Mouse (Mus musculus) 3T3-L1 (cell line): ENCODE results near the gene Dusp13.

ENCODE experiments used
- DNase-seq: peaks from one replicate; pipeline ENCODE4 v3.0.0-alpha.2; 2015; ENCODE audit warnings: low read depth, low spot score

Gene Dusp13

DNA sequence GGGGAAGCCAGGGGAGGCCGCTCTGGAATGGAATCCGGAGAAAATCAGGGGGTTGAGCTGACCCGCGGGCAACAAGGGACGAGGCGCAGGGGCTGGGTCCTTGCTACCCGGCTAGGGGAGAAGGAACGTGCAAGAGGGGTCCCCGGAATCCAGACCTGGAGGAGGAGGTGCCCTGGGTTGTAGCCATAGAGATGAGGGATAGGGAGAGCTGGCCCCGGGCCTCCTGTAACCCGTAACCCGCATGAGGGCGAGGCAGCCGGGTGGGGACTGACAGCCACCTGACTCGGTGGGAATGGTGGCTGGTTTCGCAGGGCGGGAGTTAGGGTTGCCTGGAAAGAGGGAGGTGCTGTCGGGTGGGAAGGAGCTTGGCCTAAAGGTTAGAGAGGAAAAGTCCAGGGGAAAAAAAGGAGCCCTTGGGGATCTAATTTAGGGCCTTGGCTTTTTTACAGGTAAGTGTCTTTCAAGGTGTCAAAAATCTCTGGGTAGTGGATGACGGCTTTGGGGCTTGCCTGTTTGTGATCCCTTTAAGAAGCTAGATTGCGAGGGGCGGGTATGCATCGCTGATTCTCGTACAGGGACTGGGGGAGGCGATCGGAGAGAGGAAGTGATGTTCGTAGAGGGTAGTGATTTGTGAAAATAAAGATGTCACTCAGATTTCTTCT, at the start of gene Dusp13:
Gene Dusp13, minus strand, starts transcription at position 301 of the 662 bp plus-strand sequence.
- peak; percentile 73 for DNase-seq

DNA sequence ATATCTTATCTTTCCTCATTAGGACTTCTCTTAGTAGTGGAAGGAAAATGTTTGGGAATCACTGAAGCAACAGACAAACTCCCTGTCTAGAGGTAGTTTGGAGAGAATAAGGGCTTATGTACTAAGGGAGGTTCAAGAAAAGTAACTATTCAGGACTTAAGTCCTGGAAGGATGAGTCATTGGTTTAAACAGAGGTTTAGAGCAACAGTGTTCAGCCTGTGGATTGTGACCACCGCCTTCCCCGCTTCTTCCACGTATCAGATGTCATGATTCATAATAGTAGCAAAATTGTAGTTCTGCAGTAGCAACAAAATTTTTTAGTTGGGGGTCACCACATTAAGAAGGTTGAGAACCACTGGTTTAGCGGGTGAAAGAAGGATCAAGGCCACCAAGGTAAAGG, 49.7 kb upstream of the Dusp13 start:
- peak; percentile 55 for DNase-seq

DNA sequence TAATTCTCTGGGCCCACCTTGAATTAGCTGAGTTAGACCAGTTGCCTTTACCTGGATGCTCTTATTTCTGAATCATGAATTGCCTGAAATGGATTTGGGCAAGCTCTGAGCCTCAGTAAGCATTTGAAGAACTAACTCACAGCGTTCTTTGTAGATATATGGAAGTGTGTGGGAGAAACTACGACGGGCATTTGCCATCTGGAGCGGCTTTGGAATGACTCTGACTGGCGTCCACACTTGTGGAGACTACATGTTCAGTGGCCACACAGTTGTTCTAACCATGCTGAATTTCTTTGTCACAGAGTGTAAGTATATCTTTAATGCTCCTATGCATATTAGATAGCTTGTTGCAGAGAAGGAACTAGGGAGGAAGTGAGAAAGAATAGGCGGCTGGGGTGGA, 41.3 kb upstream of the Dusp13 start:
- no peak for DNase-seq

DNA sequence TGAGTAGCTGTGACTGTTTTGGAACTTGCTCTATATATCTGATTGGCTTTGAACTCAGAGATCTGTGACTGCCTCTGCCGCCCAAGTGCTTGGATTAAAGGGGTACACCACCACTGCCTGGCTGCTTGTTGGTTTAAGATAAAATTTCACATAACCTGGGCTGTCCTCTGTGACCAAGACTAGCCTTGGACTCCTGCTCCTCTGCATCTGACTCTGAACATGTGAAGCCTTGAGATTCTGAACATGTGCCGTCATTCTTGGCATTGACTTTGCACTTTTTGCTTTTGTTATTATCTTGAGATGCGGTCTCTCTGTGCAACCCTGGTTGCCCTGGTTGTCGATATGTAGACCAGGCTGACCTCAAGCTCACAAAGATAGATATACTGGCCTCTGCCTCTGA, 40.7 kb upstream of the Dusp13 start:
- no peak for DNase-seq

DNA sequence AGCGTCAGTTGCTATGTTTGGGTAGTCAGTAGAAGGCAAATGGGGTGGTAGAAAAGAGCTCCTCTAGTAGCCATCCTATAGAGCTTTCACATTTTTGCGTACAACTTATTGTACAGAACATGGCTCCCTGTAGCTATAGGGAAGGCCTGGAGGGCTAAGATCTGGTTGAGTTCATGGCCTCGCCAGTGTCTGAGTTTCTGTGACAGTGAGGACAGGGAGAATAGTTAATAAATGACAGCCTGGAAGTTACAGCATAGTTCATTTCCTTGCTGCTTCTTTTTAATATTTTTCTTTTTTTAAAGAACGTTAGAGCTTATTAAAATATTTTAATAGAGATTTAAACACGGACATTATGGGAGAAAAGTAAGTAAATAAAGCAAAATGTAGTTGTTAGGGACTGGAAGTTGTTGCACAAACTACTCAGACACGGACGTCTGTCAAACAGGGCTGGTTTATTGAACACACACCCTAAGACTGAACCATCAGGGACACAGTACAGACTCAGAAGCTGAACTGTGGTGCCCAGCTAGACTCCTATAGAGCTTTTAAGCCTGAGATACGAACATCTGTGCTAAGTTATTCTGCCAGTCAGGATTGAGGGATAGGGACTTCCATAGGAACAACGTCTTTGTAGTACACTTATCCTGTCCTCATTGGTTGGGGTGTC, 39.7 kb upstream of the Dusp13 start:
- DNase-seq: no peak

DNA sequence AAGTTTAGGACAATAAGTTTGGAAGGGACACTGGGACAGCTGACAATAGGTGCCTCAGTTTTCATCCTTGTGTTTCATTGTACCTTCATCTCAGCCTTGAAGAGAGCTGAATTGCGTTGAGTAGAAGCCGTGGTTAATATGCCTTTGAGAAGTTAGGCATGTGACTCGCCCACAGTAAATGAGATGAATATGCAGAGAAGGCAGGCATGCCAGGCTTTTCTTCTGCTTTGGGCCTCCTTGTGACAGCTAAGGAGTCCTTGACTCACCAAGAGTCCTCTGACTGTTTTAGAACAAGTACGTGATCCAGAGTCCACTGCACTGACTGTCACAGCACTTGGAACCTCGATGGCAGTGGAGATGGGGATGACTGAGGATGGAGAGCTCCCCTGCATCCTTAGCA, 37.1 kb upstream of the Dusp13 start:
- no peak for DNase-seq

DNA sequence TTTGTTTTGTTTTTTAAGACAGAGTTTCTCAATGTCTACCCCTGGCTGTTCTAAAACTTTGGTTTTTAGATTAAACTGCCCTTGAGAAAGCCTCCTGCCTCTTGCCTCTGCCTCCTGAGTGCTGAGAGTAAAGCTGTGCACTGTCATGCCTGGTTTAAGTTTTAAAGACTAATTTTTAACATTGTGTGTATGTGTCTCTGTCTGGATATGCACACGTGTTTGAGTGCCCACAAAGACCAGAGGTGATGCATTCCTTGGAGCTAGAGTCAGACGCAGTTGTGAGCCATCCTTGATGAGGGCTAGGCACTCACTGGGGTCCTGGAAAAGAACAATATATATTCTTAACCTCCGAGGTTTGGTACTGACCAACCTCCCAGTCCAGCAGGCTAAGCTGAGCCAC, 36.4 kb upstream of the Dusp13 start:
- no peak for DNase-seq

DNA sequence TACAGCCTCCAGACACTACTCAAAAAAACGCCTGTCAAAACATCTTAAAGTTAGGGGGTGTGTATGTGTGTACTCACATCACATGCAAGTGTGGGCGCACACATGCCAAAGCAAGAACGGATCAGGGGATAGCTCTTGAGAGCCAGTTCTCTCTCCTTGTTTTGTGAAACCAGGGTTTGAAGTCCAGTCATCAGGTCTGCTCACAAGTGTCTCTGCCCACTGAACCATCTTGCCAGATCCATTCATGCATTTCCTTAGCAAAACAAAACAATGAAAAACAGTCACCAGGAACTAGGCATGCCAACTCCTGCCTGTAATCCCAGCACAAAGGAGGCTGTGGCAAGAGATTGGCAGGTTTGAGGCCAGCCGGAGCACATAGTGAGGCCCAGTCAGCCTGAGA, 35.5 kb upstream of the Dusp13 start:
- DNase-seq: no peak

DNA sequence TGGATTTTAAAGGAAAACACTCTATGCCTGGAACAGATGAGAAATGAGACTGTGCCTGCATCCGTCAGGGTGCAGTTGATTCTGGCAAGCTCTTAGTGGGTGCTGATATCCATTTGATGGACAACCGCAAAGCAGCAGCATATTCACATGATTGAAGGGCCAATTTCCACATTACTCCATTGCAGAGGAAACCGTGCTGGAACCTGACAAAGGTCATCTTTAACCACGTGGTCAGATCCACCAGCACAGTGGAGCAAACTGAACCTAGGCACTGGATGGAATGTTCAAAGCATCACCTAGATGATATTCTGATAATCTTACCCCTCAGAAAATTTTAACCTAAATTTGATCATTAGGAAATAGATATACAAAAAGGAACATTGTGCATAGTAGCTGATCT, 25.2 kb upstream of the Dusp13 start:
- no peak for DNase-seq

DNA sequence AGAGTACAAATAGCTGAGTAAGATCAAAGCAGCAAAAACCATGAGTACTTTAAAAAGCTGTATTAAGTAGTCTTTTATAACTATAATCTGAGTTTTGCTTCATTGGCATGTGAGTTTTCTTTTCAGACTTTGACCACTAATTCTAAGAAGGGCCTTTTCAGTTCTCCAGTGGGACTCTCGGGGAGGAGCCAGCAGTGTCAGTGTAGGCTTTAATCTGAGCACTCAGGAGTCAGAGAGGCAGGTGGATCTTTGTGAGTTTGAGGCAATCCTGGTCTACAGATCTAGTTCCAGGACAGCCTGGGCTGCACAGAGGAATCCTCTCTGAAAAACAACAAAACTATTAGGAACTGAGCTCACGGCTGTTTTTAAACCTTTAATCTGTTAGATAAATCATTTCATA, 23.0 kb upstream of the Dusp13 start:
- DNase-seq: no peak

DNA sequence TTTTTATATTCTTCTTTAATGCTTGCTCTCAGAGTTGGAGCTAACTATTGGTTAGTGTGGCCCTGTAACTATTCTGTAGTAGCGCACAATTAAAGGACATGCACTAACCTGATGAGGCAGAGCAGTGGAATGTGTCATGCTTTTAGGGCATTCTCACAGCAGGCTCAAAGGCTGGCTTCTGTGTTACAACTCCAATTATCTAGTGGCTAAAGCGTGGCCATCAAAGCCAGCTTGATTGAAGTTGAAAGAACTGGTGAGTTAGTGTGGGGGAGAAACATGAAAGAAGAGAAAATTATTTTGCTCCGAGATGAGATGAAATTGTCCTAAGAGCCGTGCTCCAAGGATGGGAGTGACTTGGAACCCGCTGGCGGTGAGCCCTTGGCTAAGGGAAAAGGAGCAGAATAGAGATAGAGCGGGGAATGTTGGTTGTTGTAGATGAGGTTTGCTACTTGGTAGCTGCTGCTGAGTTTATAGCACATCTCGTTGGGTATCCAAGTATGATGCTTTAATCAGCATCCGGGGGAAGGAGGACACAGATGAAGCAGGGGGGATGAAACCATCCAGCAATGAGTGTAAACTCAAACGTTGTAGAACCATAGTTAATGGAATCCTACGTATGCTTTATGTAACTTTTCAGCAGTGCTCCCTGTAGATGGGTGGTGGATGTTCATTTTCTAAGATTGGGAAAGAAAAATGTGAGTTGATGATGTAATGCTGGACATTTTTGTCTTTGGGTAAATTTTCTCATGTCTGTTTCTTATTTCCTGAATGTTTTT, 21.7 kb upstream of the Dusp13 start:
- DNase-seq: no peak

DNA sequence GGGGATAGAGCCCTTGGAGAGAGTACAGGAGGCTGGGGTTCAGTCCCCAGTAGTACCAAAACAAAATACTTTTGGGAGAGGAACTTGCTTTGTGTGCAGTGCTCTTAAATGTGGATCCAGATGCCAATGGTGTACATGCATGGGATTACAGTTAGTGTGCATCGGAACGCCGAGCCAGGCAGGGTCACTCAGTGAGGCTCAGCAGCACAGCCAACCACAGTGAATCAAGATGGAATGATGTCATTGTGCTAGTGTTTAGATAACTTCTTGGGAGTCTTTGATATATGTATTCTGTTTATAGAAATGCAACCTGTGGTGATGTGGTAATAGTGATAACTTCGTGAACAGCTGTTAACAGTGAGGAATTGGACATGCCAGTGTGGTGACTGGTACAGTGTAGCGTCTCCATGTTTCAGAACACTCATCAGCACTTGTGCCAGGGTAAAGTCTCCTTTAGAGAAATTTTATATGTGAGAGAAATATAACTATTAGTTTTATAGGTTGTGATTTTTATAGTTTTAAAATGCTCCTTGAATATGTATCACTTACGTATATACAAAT, 15.5 kb upstream of the Dusp13 start:
- no peak for DNase-seq

DNA sequence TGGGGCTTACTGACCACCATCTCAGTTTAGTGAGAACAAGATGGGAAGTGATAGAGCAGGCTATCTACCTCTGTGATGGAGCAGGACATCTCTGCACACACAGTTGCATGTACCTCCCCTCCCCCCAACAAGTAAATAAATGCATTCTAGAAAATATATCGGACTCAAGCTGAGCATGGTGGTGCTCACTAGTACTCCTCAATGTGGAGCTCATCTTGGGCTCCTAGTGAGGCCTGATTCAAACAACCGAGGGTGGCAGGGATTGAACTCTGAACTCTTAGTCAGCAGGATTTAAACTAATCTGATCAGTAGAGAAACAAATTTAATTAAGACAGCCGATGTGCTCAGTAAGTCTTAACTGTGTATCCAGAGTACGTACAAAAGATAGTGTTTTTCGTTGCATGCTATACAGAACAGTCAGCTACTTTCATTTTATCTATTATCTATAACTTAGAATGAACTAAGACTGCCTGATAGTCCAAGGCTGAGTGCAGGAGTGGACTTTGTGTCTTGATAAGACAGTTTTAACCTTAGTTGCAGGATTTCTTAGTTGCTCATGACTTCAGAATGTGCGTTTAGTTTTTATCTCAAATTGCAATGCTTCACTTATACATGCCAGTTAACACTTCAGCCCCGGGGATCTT, 14.9 kb upstream of the Dusp13 start:
- no peak for DNase-seq

DNA sequence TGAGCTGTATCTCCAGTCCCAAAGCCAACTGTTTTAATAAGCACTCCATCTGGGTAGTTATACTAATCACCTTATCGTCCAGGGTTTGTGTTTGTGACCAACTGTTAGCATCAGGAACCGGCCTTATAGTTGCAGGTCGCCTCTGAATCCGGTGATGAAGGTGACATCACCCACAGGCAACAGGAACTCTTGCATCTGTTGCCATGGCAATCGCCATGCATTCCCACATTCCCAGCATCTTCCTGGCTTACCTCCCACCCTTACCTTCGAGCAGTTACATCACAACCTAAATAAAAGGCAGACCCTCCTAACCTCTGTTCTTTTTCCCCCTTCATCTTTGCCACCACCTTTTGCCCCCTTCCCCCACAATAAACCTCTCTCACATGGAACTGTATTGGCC, 13.7 kb upstream of the Dusp13 start:
- DNase-seq: no peak

DNA sequence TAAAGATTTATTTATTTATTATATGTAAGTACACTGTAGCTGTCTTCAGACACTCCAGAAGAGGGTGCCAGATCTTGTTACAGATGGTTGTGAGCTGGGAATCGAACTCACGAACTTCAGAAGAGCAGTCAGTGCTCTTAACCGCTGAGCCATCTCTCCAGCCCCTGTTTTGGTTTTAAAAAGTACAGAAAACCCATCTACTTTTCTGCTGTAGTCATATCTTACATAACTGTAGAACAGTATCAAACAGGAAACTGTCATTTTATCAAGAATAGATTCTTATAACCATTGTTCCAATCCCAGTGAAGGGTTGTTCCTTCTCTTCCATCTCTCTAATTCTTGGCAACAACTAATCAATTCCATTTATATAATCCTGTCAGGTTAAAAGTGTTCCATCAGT, 12.8 kb upstream of the Dusp13 start:
- DNase-seq: no peak

DNA sequence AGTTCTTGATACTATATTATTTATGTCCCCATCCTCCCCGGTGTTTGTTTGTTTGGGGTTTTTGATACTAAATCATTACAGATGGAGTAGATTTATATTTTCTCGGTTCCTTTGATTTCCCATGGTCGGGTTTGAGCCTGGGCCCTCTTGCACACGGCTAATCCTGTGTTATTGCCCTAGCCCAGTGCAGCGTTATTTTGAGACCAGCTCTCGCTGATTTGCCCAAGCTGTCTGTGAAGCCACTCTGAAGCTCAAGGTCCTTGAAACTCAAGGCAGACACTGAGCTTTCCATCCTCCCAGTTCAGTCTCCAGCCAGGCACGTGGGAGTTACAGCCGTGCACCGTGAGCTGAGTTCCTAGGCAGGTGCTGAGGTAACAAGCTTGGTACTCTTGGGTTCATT, 10.6 kb upstream of the Dusp13 start:
- no peak for DNase-seq

DNA sequence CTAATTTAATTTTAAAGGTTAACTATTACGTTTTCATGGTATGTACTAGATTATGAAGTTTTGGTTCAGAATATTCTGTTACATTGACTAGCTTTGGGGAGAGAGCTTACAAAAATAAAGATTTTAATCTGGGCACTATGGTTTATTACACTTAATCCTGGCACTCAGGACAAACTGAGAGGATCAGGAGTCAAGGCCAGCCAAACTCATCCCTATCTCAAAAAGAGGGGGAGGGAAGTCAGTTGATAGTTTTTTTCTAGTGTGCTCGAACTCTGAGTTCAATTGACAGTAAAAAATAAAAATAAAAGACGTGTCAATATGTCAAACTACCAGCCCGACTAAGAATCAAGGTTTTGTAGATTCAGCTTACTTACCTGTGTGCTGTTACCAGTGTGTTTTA, 2.4 kb upstream of the Dusp13 start:
- DNase-seq: no peak

DNA sequence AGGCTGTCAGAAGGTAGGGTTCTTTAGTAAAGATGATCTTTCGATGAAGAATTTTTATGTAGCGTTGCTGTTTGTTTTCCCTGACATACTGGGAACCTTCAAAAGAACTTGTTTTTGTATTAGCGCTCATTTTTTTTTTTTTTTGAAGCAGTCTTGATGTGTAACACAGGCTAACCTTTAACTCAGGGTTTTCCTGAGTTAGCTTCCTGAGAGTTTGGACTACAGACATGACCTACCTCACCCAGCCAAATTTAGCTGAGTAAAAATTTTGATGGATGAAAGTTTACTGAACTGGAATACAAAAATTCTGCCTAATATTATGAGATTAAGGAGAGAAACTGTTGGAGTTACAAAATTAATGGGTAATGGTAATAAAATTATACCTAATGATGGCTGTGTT, 1.4 kb upstream of the Dusp13 start:
- no peak for DNase-seq

DNA sequence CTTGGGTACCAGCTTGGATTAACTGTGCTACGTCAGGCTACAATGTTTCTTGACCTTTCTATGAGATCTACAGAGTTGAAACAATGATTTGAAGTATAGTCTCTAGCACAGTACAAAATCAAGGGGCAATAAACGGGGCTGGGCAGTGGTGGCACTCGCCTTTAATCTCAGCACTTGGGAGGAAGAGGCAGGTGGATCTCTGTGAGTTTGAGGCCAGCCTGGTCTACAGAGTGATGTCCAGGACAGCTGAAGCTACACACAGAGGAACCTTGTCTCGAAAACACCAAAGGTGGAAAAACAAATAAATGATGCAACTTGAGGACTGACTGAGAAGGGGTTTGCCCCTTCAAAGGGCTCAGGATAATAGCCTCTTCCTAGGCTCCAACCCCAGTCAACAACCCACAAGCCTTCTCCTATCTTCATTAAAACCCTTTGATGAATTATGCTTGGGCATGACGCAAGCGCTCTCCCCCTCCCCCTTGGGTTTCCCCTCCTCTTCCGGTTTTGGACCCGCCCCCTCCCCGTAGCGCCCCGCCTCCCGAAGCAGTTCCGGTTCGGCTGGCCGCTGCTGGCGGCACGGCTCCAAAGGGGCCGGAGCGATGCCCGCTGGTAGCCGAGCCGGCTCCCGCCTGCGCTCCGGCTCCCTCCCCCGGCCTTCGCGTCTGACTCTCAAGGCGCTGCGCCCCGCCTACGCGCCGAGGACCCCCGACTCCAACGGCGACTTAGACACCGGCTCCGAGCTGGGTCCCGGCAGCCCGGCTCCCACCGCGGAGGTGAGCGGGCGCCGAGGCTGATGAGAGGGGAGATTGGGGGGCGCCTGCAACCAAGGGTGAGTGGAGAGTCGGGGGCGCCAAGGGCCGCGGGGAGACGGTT, 737 bp downstream of the Dusp13 start, which contains the start of gene Samd8:
Gene Samd8, plus strand, starts transcription at position 524 of the 873 bp plus-strand sequence.
- peak; percentile 68 for DNase-seq

DNA sequence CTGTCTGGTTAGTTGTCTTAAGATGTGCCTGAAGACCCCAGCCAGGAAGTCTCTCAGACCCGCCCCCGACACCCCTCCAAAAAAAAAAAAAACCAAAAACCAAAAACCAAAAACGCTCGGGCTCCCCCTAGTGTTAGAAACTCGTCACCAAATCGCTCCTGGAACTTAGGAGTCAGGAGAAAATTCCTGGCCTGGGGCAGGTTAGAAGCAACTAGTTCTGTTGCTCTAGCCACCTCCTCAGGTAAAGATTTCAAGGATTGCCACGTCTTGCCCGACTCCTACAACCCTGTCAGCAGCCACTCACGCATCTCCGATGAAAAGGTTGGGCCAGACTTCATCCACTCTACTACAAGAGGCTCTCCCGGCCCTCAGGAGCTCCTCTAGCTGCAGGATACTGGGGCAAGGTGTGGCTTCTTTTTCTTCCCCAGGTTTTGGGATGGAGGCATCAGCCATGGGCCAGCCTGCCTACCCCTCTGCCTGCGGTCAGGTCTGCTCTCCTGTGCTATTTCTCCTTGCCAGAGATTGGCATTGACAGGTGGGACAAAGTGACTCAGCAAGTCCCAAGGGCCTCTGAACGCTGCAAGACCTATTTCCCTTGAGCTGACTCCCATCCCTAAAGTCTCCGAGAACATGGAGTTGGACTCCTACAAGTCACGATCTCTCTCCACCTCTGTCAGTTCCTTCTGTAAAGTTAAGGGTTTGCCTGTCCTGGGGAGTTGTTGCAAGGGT, 2.7 kb downstream of the Dusp13 start:
- peak; percentile 60 for DNase-seq
